Mouse (Mus musculus) CH12.LX (cell line): ENCODE measurements around the gene Pex19. TPM values are rescaled to one million over a fixed set of nuclear protein-coding genes. Genes with fewer than 3 reads are reported as not detected.

Source experiments
- DNase-seq: peaks from one replicate; pipeline ENCODE4 v3.0.0-alpha.2; 2013; ENCODE audit errors: extremely low read depth
- H3K27ac ChIP-seq: 2 replicates; pipeline ENCODE4 v1.5.1; 2012; ENCODE audit warnings: low read depth, mild to moderate bottlenecking, control low read depth, moderate library complexity; ENCODE audit not compliant: insufficient read depth
- H3K27me3 ChIP-seq: replicated peaks from 2 replicates; pipeline ENCODE3; 2012; ENCODE audit warnings: inconsistent platforms
- H3K36me3 ChIP-seq, 2 experiments: replicated peaks in 1 of 2; 2 replicates each; pipeline versions ENCODE3 to v1.6.1; 2012; ENCODE audit warnings: inconsistent platforms in 1 of 2, low read length in 1 of 2, mild to moderate bottlenecking in 1 of 2, mixed read lengths in 1 of 2, moderate library complexity in 1 of 2; ENCODE audit not compliant: control insufficient read depth in 1 of 2, insufficient read depth in 1 of 2
- H3K4me1 ChIP-seq, 2 experiments: 2 replicates each; pipeline ENCODE4 v1.6.1; 2012; ENCODE audit warnings: inconsistent platforms in 1 of 2, moderate library complexity in 1 of 2; ENCODE audit not compliant: insufficient read depth in 2 of 2, control insufficient read depth in 1 of 2
- H3K4me2 ChIP-seq: 2 replicates; pipeline ENCODE4 v1.6.1; 2012; ENCODE audit warnings: low read depth, mild to moderate bottlenecking, control low read depth; ENCODE audit not compliant: poor library complexity, insufficient read depth, severe bottlenecking
- H3K4me3 ChIP-seq, 3 experiments: fragments of 150-350 bp in 1 of 3; sonication (generic) in 1 of 3; replicated peaks in 1 of 3; 2 replicates each; pipeline versions ENCODE3 to v1.5.1; 2011 to 2012; ENCODE audit warnings: low read depth in 2 of 3, low read length in 2 of 3, mild to moderate bottlenecking in 2 of 3, moderate library complexity in 2 of 3, control low read depth in 1 of 3, improper control_type of control experiment in 1 of 3, inconsistent platforms in 1 of 3, mixed read lengths in 1 of 3; ENCODE audit not compliant: poor library complexity in 1 of 3
- H3K79me2 ChIP-seq: replicated peaks from 2 replicates; pipeline ENCODE4 v1.6.1; 2012; ENCODE audit warnings: mild to moderate bottlenecking, moderate library complexity; ENCODE audit not compliant: control insufficient read depth, poor library complexity, insufficient read depth, severe bottlenecking; ENCODE audit errors: extremely low read depth
- H3K9ac ChIP-seq: 2 replicates; pipeline ENCODE4 v1.6.1; 2012; ENCODE audit warnings: low read depth, mild to moderate bottlenecking, control low read depth, moderate library complexity; ENCODE audit not compliant: insufficient read depth
- H3K9me3 ChIP-seq: replicated peaks from 2 replicates; pipeline ENCODE3; 2012; ENCODE audit warnings: low read length, inconsistent platforms, mixed read lengths
- BHLHE40 ChIP-seq: IDR thresholded peaks from 2 replicates; pipeline ENCODE4 v1.6.1; 2011; ENCODE audit warnings: mild to moderate bottlenecking, low read depth, low read length, improper control_type of control experiment
- CTCF ChIP-seq, 2 experiments: IDR thresholded peaks in 1 of 2; conservative IDR thresholded peaks in 1 of 2; 2 replicates each; pipeline ENCODE4 v1.5.1; 2011 to 2012; ENCODE audit warnings: low read depth in 2 of 2, low read length in 2 of 2, improper control_type of control experiment in 1 of 2, inconsistent platforms in 1 of 2, mild to moderate bottlenecking in 1 of 2, moderate library complexity in 1 of 2
- EP300 ChIP-seq: IDR thresholded peaks from 2 replicates; pipeline ENCODE4 v1.6.1; 2011; ENCODE audit warnings: low read length, improper control_type of control experiment
- GABPA ChIP-seq: IDR thresholded peaks from 2 replicates; pipeline ENCODE4 v1.6.1; 2012; ENCODE audit warnings: low read depth, low read length, improper control_type of control experiment, inconsistent platforms; ENCODE audit not compliant: insufficient replicate concordance
- HCFC1 ChIP-seq: IDR thresholded peaks from 2 replicates; pipeline ENCODE4 v1.6.1; 2012; ENCODE audit warnings: low read depth, mild to moderate bottlenecking, inconsistent platforms, low read length, improper control_type of control experiment
- JUN ChIP-seq: IDR thresholded peaks from 2 replicates; pipeline ENCODE4 v1.6.1; 2011; ENCODE audit warnings: low read depth, mild to moderate bottlenecking, low read length, improper control_type of control experiment, moderate library complexity; ENCODE audit not compliant: insufficient read depth
- JUND ChIP-seq: conservative IDR thresholded peaks from 2 replicates; pipeline ENCODE4 v1.6.1; 2011; ENCODE audit warnings: low read depth, low read length, improper control_type of control experiment
- MAX ChIP-seq: IDR thresholded peaks from 2 replicates; pipeline ENCODE4 v1.6.1; 2011; ENCODE audit warnings: low read length, improper control_type of control experiment
- MAZ ChIP-seq: IDR thresholded peaks from 2 replicates; pipeline ENCODE4 v1.6.1; 2012; ENCODE audit warnings: low read depth, mild to moderate bottlenecking, inconsistent platforms, low read length, improper control_type of control experiment, moderate library complexity
- MEF2A ChIP-seq: IDR thresholded peaks from 2 replicates; pipeline ENCODE4 v1.6.1; 2014; ENCODE audit warnings: low read depth, mild to moderate bottlenecking, inconsistent platforms, low read length, improper control_type of control experiment, borderline replicate concordance
- MYC ChIP-seq: IDR thresholded peaks from 2 replicates; pipeline ENCODE4 v1.6.1; 2011; ENCODE audit warnings: low read depth, mild to moderate bottlenecking, improper control_type of control experiment, low read length
- NELFE ChIP-seq: IDR thresholded peaks from 2 replicates; pipeline ENCODE4 v1.6.1; 2011; ENCODE audit warnings: low read depth, low read length, improper control_type of control experiment
- PAX5 ChIP-seq: IDR thresholded peaks from 2 replicates; pipeline ENCODE4 v1.6.1; 2012; ENCODE audit warnings: low read length, inconsistent platforms, mixed read lengths
- RAD21 ChIP-seq: IDR thresholded peaks from 2 replicates; pipeline ENCODE4 v1.6.1; 2011; ENCODE audit warnings: low read depth, mild to moderate bottlenecking, low read length, improper control_type of control experiment, moderate library complexity
- RCOR1 ChIP-seq: conservative IDR thresholded peaks from 2 replicates; pipeline ENCODE4 v1.6.1; 2012; ENCODE audit warnings: low read depth, mild to moderate bottlenecking, inconsistent platforms, low read length, improper control_type of control experiment
- SIN3A ChIP-seq: IDR thresholded peaks from 2 replicates; pipeline ENCODE4 v1.6.1; 2012; ENCODE audit warnings: low read length, improper control_type of control experiment, inconsistent platforms
- SMC3 ChIP-seq: IDR thresholded peaks from 2 replicates; pipeline ENCODE4 v1.6.1; 2011; ENCODE audit warnings: low read depth, low read length, improper control_type of control experiment
- TBP ChIP-seq: conservative IDR thresholded peaks from 2 replicates; pipeline ENCODE4 v1.6.1; 2011; ENCODE audit warnings: low read depth, low read length, improper control_type of control experiment
- TCF12 ChIP-seq: IDR thresholded peaks from 2 replicates; pipeline ENCODE4 v1.6.1; 2014; ENCODE audit warnings: low read depth, mild to moderate bottlenecking, inconsistent platforms, low read length, improper control_type of control experiment
- ZKSCAN1 ChIP-seq: IDR thresholded peaks from 2 replicates; pipeline ENCODE4 v1.6.1; 2012; ENCODE audit warnings: low read depth, inconsistent platforms, low read length, improper control_type of control experiment, borderline replicate concordance
- dilution Hi-C: fragments of 300-500 bp; cut with MboI; formaldehyde crosslinking; loops from 2 replicates; pipeline ENCODE4 v1.14.3; 2020; ENCODE audit warnings: low sequenced_read_pairs; ENCODE audit not compliant: extremely low pct_unique_long_range_greater_than_20kb, extremely low pct_ligation_motif_present
- in situ Hi-C: fragments of 300-500 bp; cut with MboI; formaldehyde crosslinking; loops from 3 replicates; pipeline ENCODE4 v1.14.3; 2019; ENCODE audit warnings: low sequenced_read_pairs, low pct_ligation_motif_present, low pct_unique_long_range_greater_than_20kb, mixed read lengths
- polyA plus RNA-seq: library from polyadenylated mRNA; unstranded; fragments of >175 nt; gene quantifications from 2 replicates; pipeline ENCODE4 v1.2.1, GENCODE M21; 2012; ENCODE audit warnings: low read depth; ENCODE audit not compliant: insufficient read length
- total RNA-seq, 2 experiments: library from RNA; depleted of rRNA; stranded (reverse); fragments of 300-350 nt in 1 of 2; fragments of >200 nt in 1 of 2; gene quantifications; 2 replicates each; pipeline ENCODE4 v1.2.3; 2012 to 2014

The Pex19 gene
- total and polyA plus RNA-seq, 3 experiments, result 43.5 to 58.2 (median 53.6) TPM

GRCm38 (mm10) chr1:172094295-172094694, 32.3 kb upstream of the Pex19 start:
- no peak overlapping the region for H3K4me3 ChIP-seq
- H3K27ac ChIP-seq, result no peak overlapping the region
- no peak overlapping the region for H3K9ac ChIP-seq
- in situ Hi-C loops, result no loop called here
- no peak overlapping the region for H3K4me2 ChIP-seq
- TF ChIP-seq NELFE (no peak), GABPA (no peak), BHLHE40 (no peak), JUND (no peak), SIN3A (no peak), TBP (no peak), MEF2A (no peak), MAZ (no peak), MAX (no peak), ZKSCAN1 (no peak), SMC3 (no peak), HCFC1 (no peak), RAD21 (no peak), RCOR1 (no peak), JUN (no peak), MYC (no peak)
- no peak for DNase-seq
- no peaks in the 10 kb centered on the region for H3K27me3 ChIP-seq
- H3K79me2 ChIP-seq, result no peaks in the 10 kb centered on the region; the same call in none of the 2 replicates
- H3K36me3 ChIP-seq, result peaks cover 59 to 87% of the 10 kb centered on the region in 2 experiments
- dilution Hi-C loops, result no loop called here
- H3K9me3 ChIP-seq, result no peaks in the 10 kb centered on the region
- no peaks in the 10 kb centered on the region for H3K4me1 ChIP-seq

DNA sequence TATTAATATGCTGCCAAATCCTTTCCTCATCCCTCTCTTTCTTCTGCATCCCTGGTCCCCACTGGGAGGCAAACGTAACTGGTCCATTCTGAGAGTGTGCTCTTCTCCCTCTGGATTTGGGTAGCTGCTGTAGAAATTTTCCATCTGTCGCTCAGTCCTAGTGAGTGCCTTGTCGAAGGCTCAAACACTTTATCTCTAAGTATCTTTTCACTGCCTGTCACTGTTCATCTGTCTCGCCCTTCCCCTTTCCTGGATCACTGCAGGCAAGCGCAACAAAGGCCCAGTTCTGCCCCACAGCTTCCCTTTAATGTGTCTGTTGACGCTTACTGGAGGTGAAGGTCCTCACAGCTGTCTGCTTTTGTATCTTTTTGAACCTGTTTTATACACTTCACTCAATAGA, 31.4 kb upstream of the Pex19 start:
- in situ Hi-C loops, result no loop called here
- Histone ChIP-seq H3K9me3 (no peaks in the 10 kb centered on the region), H3K4me3 (no peak overlapping the region), H3K36me3 (peaks cover 56 to 86% of the 10 kb centered on the region in 2 experiments), H3K79me2 (no peaks in the 10 kb centered on the region; the same call in 1 of the 2 replicates)
- TF ChIP-seq TCF12 (no peak), SMC3 (no peak), NELFE (no peak), CTCF (conservative IDR thresholded peaks at IDR 0.05 in 1 of 2, IDR thresholded peaks at IDR 0.05 in 1 of 2; ENCODE audit: low read depth in 2 of 2, low read length in 2 of 2) (no peak), MEF2A (no peak), GABPA (no peak), PAX5 (no peak), JUN (no peak), EP300 (no peak), MAZ (no peak)
- TF ChIP-seq, all 38 proteins: peak for 0
- Histone ChIP-seq H3K9ac (no peak overlapping the region), H3K4me2 (no peak overlapping the region), H3K27ac (no peak overlapping the region), H3K4me1 (no peaks in the 10 kb centered on the region), H3K27me3 (no peaks in the 10 kb centered on the region)
- dilution Hi-C loops, result no loop called here
- no peak for DNase-seq
